In genomic region chr4:133601721-133602218, GRCm38 (mm10) we compare ENCODE assay signal across 8 mouse cellular contexts. TPM values are rescaled to one million over a fixed set of nuclear protein-coding genes. Genes with fewer than 3 reads are reported as not detected.
DNase-seq lines count a peak whose midpoint lies in the region; ATAC-seq and TF ChIP-seq lines count a peak whose summit lies in the region.

TSS of gene Sfn (minus strand) at chr4:133602168.

- H3K27me3 ChIP-seq in forebrain, embryonic 11.5 days (ENCODE audit: control insufficient read depth, insufficient read depth, low read length) = peaks cover 38% of the 10 kb centered on the region
- H3K27me3 ChIP-seq in forebrain, embryonic 15.5 days = peaks cover 45% of the 10 kb centered on the region
- H3K27me3 ChIP-seq in kidney, adult 2 months (replicated peaks; ENCODE audit: control insufficient read depth, insufficient read depth, low read length) = no peaks in the 10 kb centered on the region
- peaks cover 30% of the 10 kb centered on the region for H3K27me3 ChIP-seq in lung, embryonic 14.5 days (ENCODE audit: insufficient read depth, low read length)

- ATAC-seq in forebrain, embryonic 11.5 days (replicated peaks; ENCODE audit: low FRiP score) = no peak
- ATAC-seq in forebrain, embryonic 15.5 days (replicated peaks) = no peak
- peak; percentile 35; the same call in 1 of the 2 replicates for ATAC-seq in lung, embryonic 14.5 days (ENCODE audit: insufficient read depth)

- no peak within 1 kb of the TSS for H3K4me3 ChIP-seq in forebrain, embryonic 11.5 days (ENCODE audit: low read depth, low read length)
- no peak within 1 kb of the TSS for H3K4me3 ChIP-seq in forebrain, embryonic 15.5 days
- H3K4me3 ChIP-seq in kidney, adult 2 months (ENCODE audit: insufficient read depth, low read depth, low read length) = peak within 1 kb of the TSS; percentile 60
- H3K4me3 ChIP-seq in lung, embryonic 14.5 days (ENCODE audit: low read depth, low read length) = peak within 1 kb of the TSS; percentile 26

- TF ChIP-seq POLR2A in brain, embryonic 14.5 days (IDR thresholded peaks at IDR 0.05; ENCODE audit: borderline replicate concordance, extremely low read depth, insufficient read depth, insufficient read length, poor library complexity, severe bottlenecking) = no peak
- peak; percentile 15 for TF ChIP-seq POLR2A in kidney, adult 2 months (IDR thresholded peaks at IDR 0.05; ENCODE audit: low read depth, low read length)

- no peaks in the 10 kb centered on the region for H3K36me3 ChIP-seq in forebrain, embryonic 11.5 days (ENCODE audit: control insufficient read depth, insufficient read depth, low read length)
- peaks cover 7% of the 10 kb centered on the region; the same call in 1 of the 2 replicates for H3K36me3 ChIP-seq in forebrain, embryonic 15.5 days
- H3K36me3 ChIP-seq in kidney, adult 2 months (ENCODE audit: control insufficient read depth, insufficient read depth, low read length) = peaks cover 2% of the 10 kb centered on the region
- H3K36me3 ChIP-seq in lung, embryonic 14.5 days (ENCODE audit: insufficient read depth) = peaks cover 28% of the 10 kb centered on the region

- WGBS in forebrain, embryonic 11.5 days = 2% methylated on average over 16 of the region's 16 CpGs
- WGBS in forebrain, embryonic 15.5 days = 2% methylated on average over 16 of the region's 16 CpGs
- WGBS in kidney, adult 2 months = 4% methylated on average over 16 of the region's 16 CpGs
- 2% methylated on average over 16 of the region's 16 CpGs for WGBS in lung, embryonic 14.5 days

- no peak within 1 kb of the TSS for H3K27ac ChIP-seq in forebrain, embryonic 11.5 days (ENCODE audit: low read depth, low read length)
- no peak within 1 kb of the TSS for H3K27ac ChIP-seq in forebrain, embryonic 15.5 days (replicated peaks)
- H3K27ac ChIP-seq in kidney, adult 2 months (ENCODE audit: insufficient read depth, low read depth, low read length) = peak within 1 kb of the TSS; percentile 37; the same call in 1 of the 2 replicates
- 0 out of 2 replicates have a peak within 1 kb of the TSS, but pooled peaks have one; percentile 15 for H3K27ac ChIP-seq in lung, embryonic 14.5 days (ENCODE audit: low read depth)

- no peak for DNase-seq in forebrain, embryonic 11.5 days (ENCODE audit: low spot score)
- DNase-seq in brain, embryonic 14.5 days (ENCODE audit: low read depth) = no peak
- DNase-seq in gastrocnemius, postnatal 14 days = peak; percentile 54
- peak; percentile 75 for DNase-seq in kidney, adult 2 months
- peak; percentile 78 for DNase-seq in lung, embryonic 14.5 days
- peak; percentile 57 to 79 for DNase-seq in spleen, postnatal 10 days (ENCODE audit: low spot score in 2 of 2)
- DNase-seq in right cerebral cortex, adult 18-20 months = no peak

- no peak within 1 kb of the TSS for H3K4me2 ChIP-seq in forebrain, embryonic 11.5 days (ENCODE audit: low read depth, low read length, severe bottlenecking)
- no peak within 1 kb of the TSS for H3K4me2 ChIP-seq in forebrain, embryonic 15.5 days (replicated peaks)
- peak within 1 kb of the TSS; percentile 51 for H3K4me2 ChIP-seq in lung, embryonic 14.5 days

- intact Hi-C loops in gastrocnemius, postnatal 14 days (cut with DNase I; ENCODE audit: low total_unique reads) = no loop called here

- H3K9me3 ChIP-seq in forebrain, embryonic 11.5 days (ENCODE audit: control insufficient read depth, low read length) = no peaks in the 10 kb centered on the region
- no peaks in the 10 kb centered on the region for H3K9me3 ChIP-seq in forebrain, embryonic 15.5 days
- no peaks in the 10 kb centered on the region for H3K9me3 ChIP-seq in lung, embryonic 14.5 days (ENCODE audit: low read depth, low read length)

- no peak within 1 kb of the TSS for H3K9ac ChIP-seq in forebrain, embryonic 11.5 days (ENCODE audit: low read length)
- H3K9ac ChIP-seq in forebrain, embryonic 15.5 days (replicated peaks) = no peak within 1 kb of the TSS
- no peak within 1 kb of the TSS for H3K9ac ChIP-seq in lung, embryonic 14.5 days

- peak; percentile 38; the same call in 1 of the 2 replicates for TF ChIP-seq CTCF in brain, embryonic 14.5 days (IDR thresholded peaks at IDR 0.05; ENCODE audit: borderline replicate concordance, extremely low read depth, insufficient read depth, insufficient read length)
- TF ChIP-seq CTCF in kidney, adult 2 months (conservative IDR thresholded peaks at IDR 0.05; ENCODE audit: insufficient read depth, insufficient read length, low read depth, low read length) = peak; percentile 73
- peak; percentile 69 for TF ChIP-seq CTCF in lung, embryonic 14.5 days (IDR thresholded peaks at IDR 0.05; ENCODE audit: low read depth)

- H3K4me1 ChIP-seq in forebrain, embryonic 11.5 days (replicated peaks; ENCODE audit: control insufficient read depth, insufficient read depth, low read length) = peaks cover 10% of the 10 kb centered on the region; the same call in 1 of the 2 replicates
- H3K4me1 ChIP-seq in forebrain, embryonic 15.5 days = peaks cover 16% of the 10 kb centered on the region
- H3K4me1 ChIP-seq in kidney, adult 2 months (ENCODE audit: control insufficient read depth, insufficient read depth, low read length) = peaks cover 15% of the 10 kb centered on the region; the same call in 1 of the 2 replicates
- peaks cover 3% of the 10 kb centered on the region; the same call in 1 of the 2 replicates for H3K4me1 ChIP-seq in lung, embryonic 14.5 days (ENCODE audit: insufficient read depth)

RNA-seq across cellular contexts. Expression of gene Sfn, which starts in this region (rescaled TPM):
- 11.6 and 15.7 TPM in 2 replicates for polyA plus RNA-seq in forebrain, embryonic 11.5 days (2014; fragmentation: Nextera tagmentation; extraction: Ambion mirVana)
- polyA plus RNA-seq in forebrain, embryonic 15.5 days (2015; fragmentation: Nextera tagmentation; extraction: Ambion mirVana) = 0.97 and 1.1 TPM in 2 replicates
- polyA plus RNA-seq in brain, embryonic 14.5 days (2012; rRNA removed) = 10.0 and 11.9 TPM in 2 replicates
- 1 to 10 TPM; 1.4 to 1.6 TPM for total RNA-seq in gastrocnemius, postnatal 14 days (2021)
- polyA plus RNA-seq in kidney, adult 2 months (2012; rRNA removed) = 7.2 and 7.6 TPM in 2 replicates
- polyA plus RNA-seq in lung, embryonic 14.5 days (2014; fragmentation: Nextera tagmentation; extraction: Ambion mirVana) = 10.4 and 10.6 TPM in 2 replicates

Comparison
In these comparisons a context has a peak if more than half of its experiments do, and no peak if none do; other contexts are left out.
1. DNase-seq: peak in gastrocnemius, postnatal 14 days (single experiment), kidney, adult 2 months (single experiment), lung, embryonic 14.5 days (single experiment) and spleen, postnatal 10 days (2 of 2); none in forebrain, embryonic 11.5 days (single experiment), brain, embryonic 14.5 days (single experiment) and right cerebral cortex, adult 18-20 months (single experiment).
2. H3K27ac ChIP-seq: peak in kidney, adult 2 months (single experiment) and lung, embryonic 14.5 days (single experiment); none in forebrain, embryonic 11.5 days (single experiment) and forebrain, embryonic 15.5 days (single experiment).
3. H3K4me3 ChIP-seq: peak in kidney, adult 2 months (single experiment) and lung, embryonic 14.5 days (single experiment); none in forebrain, embryonic 11.5 days (single experiment) and forebrain, embryonic 15.5 days (single experiment).
4. Peak in every context shown above with its lines, with median percentiles within 50 percentile points of each other: CTCF ChIP-seq.